Mouse (Mus musculus) cerebellum, adult 11 months (tissue): Measurements from ENCODE around the gene Tbcel.

Experiments used
- DNase-seq: peaks from one replicate; pipeline ENCODE4 v3.0.0; 2022

Tbcel gene

DNA sequence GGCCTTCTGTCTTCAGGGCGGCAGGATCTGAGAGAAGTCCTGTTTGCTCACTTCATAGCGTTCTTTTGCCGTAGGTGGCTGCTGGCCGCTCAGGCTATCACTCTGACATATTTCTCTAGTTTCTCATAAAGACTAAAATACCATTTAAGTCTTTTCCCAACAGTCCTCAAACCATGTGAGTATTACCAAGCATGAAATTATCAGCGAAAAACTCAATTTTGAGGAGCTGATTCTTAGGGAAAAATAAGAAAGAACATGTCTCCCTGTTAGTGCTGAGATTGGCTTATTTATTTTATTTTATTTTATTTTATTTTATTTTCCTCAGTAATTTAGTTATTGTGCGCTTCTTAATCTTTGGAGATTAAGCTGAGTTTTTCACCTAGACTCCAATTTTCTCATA, at the start of gene Tbcel:
TSS of gene Tbcel (minus strand) at position 101 of the 400 bp plus-strand sequence.
- no peak for DNase-seq

DNA sequence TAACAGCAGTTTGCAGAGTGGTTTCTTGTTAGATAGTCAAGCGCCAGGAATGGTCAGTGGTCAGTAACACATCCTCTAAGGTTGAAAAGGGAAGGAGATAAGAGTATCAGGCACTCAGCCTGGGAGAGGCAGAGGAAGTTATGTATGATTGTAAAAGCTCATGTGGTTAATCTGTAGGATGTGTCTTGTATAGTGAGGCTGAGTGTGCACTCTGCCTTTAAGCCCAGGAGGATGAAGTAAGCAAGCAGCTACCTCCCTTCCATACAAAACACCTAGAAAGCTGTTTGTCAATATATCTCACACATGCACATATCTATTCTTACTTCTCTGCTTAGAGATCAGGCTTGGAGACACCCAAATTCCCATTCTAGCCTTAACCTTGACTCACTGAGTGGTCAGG, 47.6 kb upstream of the Tbcel start:
- no peak for DNase-seq

DNA sequence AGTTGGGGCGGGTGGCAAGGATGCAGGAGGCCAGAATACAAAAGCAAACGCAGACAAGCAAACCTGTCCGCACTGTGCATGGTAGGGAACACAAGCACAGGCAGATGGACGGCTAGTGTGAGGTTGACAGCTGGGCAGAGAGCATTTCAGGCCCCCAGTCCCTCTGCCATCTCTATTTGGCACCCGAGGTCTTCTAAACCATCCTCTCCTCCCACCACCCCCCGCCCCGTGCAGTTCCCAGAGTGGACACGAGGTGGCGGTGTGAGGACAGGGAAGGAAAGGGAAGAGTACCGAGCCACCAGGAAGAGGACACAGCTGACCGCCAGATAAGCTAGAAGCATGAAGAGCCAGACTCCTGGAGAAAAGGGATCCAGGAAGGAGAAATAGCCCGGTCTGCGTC, 42.5 kb upstream of the Tbcel start:
- peak; percentile 64 for DNase-seq

DNA sequence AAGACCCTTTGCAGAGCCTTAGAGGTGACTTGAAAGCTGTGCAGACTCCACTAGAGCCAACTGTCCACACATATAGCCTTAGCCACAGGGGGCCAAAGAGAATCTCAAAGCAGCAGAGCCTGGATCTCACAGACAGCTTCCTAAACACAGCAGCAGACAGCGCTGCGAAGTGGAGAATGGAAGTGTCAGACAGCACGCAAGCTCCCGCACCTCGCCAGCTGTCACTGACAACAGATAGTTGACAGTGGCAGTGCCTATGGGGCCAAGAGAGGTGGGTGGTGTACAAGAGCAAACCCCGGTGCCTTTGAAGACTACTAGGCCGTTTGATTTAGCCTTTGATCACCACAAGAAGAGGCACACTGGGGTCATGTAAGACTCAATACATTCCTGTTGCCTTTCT, 41.4 kb upstream of the Tbcel start:
- DNase-seq: no peak

DNA sequence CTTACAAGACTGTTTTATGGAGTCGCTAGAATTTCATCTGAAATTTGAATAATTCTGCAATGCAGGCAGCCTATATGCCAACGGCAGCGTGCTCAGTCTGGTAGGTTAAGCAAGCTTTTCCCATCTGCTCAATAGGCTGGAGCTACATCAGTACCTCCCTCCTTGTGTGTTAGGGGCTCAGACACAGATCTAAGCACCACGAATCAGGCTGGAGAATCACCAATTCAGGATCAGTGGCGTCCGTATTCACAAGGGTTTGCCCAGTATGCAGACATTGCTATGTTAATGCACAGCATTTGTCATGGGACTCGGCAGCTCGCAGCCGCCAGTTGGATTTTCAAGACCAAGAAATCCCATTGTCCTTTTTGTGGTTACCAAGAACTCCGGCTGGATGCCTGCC, 36.9 kb upstream of the Tbcel start:
- DNase-seq: no peak

DNA sequence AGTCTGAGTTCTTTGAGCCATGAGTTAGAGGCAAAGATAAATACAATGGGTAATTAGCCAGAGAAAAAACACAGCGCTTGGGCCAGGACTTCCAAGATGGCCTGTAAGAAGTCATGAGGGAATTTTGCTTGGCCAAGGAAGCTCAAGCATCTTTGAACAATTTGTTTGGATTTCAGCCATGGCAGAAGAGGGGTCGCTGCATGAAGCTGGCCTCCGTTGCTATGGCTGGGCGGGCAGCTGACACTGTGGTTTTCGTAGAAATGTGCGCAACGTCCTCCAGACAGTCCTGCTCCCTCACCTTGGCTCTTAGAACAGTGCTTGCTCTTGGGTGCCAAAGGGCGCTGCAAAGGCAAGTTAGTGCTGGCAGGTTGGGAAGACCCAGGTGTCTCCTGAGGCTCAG, 25.9 kb upstream of the Tbcel start:
- no peak for DNase-seq

DNA sequence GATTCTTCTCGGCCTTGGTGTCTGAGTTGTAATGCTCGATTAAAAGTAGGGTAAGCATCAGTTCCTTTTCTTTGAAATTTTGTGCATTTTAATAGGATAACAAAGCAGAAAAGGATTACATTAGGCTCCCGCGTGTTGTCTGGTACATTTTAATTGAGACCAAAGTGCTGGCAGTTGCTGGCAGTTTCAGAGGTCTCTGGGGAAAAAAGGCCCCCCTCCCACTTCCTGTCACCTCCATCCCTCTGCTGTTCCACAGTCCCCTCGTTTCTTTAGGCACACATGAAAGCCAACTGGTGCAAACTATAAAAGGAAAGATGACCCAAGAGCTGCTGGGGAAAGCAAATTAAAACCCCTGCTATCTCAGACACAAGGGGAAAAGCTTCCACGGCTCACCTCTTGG, 25.4 kb upstream of the Tbcel start:
- no peak for DNase-seq

DNA sequence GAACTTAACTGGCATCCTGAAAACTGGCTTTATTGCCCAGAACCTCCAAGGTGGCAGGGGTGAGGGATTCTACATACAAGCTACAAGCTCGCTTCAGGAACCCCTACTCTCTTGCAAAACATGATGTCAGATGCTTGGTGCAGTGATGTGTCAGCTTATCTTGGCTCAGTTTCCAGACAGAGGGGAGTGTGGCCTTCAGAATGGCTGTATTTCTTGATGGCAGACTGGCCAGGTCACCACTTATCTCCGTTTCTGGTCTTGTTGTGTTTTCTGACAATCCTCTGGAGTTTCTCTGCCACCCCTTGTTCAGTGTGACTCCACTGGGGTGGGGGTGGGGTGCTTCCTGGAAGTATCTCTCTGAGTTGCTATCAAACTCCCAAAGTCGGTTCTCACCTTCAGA, 24.3 kb upstream of the Tbcel start:
- no peak for DNase-seq

DNA sequence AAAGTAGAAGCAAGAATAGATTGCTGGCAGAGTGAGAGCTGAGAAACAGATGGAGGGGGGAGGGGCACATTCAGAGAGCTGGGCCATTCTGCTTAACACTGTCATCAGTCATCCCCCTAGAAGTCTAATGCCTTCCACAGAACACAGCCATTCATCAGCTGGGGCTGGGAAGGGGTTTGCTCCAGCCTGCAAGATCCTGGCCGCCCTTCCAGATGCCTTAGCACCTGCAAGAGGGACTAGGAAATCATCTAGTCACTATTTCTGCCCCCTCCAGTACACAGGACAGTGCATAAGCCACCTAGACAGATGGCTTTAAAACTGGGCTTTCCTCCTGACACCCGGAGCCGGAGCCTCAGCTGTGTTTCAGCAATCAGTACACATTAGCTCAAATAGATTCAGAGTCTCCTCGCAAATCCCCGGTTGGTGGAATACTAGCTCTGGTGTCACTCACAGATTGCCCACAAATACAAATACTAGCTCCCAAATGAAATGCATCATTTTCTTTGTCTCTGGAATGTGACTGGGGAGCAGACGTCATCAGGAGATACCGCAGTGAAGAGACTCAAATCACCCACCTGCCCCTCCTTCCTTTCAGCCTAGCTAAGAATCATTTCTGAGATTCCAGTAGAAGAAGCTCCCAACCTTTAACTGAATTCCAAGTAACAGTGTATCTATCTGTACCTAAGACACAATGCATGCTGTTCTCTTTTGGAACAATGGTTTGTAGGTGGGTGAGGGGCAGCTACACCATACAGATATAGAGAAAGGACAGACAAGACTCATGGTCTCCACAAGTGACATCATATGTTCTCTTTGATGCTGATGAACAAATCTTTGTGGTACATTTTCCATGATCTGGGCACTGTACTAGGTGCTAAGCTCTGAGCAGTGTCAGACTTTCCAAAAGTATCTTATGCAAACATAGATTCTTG, 22.9 kb upstream of the Tbcel start:
- DNase-seq: peak; percentile 18

DNA sequence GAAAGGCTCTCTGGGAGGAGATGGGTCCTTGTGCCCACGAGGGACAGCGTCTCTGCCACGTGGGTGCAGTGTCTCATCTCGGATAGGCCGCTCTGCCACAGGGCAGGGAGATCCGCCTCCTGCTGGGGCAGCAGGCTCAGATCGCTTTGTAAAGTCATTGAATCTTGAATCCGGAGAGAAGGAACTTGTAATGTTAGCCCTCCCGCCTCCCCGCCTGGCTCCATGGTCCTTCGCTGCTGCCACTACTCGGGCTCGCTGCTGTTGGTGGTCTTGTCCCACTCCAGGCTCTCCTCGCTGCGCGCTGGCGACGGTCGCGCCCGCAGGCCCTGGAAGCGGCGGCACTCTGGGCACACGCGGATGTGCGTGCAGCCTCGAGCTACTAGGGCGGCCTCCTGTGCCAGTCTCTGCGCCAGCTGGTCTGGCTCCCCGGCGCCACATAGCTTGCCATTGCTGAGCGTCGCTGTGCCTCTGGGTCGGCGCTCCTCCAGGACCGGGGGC, 13.0 kb upstream of the Tbcel start:
- peak; percentile 40 for DNase-seq

DNA sequence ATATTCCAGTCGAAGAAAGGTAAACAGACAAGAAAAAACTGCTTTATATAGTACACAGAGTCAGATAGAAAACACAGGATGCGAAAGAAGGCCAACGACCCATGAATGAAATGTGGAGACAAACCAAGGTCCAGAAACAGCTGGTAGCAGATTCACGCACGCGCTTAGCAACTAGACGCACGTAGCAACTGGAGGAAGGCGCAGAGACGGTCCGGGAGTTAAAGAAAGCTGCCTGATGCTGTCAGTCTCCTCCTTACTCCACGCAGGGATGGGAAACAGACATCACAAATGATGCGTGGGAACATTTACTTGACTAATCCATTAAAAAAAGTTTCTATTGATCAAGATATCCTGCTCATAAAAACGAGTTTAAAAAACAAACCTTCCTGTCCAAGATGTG, 10.6 kb upstream of the Tbcel start:
- DNase-seq: no peak

DNA sequence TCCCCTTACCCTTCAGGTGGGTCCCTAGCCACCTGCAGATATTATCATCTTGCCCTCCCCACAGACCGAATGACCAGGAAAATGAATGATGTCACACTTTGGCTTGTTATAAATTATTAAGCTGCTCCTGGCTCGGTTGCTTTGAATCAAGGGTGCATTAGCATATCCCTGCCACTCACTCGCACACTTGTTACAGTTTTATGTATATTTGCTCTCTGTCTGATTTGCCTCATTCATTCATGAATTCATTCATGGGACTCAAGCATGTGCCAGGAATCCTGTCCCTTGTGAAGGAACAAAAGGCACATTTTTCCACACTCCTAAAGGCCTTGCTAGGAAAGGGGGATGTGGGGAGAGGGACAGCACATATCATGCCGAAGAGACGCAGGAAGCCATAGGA, 5.5 kb upstream of the Tbcel start:
- DNase-seq: no peak

DNA sequence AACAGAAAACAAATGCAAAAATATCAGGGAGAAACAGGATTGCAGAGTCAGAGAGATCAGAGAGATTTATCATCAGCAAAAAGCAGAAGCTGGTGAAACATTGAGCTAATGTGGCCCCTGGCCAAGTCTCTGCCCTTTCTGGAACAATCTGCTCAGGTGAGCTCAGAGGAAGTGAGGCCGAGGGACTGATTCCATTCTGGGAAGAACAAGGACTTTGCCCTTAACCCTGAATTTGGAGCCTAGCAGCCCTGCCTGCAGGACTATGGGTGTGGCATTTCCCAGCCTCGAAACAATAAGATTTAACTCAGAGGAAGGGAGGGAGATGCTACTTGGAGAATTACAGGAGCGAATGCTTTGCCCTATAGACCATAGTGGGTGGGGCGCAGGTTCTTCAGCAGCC, 4.7 kb upstream of the Tbcel start:
- no peak for DNase-seq

DNA sequence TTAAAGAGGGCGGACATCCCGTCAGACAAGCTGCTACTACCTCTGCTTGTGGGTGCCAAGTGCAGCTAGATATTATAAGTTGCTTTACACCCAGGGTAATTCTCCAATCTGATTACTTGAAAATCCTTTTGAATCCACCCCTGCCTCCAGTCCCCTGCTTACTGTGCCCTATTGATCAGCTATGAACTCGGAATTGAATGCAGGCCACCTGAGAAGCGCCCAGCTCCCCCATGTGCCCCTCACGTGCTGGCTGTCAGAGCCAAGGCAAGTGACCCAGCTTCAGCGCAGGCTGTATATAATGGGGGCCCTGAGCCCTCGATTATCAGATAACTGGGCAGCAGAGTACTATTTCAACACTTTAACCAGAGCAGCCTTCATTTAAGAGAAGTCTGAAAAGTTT, 626 bp upstream of the Tbcel start:
- DNase-seq: no peak

DNA sequence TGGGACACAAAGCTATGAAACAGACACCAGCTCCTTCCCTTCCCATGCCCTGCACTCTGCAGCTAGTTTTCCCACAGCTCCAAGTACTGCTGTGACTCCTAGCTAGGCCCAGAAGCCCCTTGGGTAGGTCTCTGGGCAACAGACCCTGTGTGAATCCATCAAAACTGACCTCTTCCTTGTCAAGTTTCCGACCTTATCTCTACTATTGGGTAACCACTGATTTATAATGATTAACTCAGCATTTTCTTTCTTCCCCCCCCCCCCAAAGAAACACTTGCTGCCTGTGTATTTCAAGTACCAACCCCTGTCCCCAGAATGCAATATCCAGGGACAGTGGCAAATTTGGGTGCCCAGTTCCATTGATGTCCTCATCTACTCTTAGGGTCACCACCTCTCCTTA, 587 bp downstream of the Tbcel start:
- DNase-seq: no peak

DNA sequence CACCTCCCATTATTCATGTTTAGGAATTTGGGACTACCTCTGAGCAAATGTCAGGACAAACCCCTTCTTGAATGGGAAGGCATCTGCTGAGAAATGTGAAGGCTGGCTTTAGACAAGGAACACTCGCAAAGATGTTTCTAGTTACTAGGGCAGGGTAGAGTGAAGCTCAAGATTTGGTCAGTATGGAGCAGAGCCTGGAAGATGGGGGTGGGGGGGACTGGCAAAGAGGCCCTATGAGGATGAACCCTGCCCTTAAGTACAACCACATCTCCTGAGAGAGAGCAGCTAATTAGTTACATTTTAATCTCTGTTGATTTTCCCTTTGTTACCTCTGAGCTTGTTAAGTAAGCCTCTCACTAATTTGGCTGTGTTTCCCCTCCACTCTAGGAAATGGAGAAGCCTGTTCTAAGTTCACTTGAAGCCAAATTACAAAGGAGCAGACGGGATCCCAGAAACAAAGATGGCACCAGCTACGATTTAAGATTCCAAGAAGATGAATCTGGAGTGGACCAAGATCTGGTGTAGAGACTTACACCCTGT, 2.6 kb downstream of the Tbcel start:
- no peak for DNase-seq

DNA sequence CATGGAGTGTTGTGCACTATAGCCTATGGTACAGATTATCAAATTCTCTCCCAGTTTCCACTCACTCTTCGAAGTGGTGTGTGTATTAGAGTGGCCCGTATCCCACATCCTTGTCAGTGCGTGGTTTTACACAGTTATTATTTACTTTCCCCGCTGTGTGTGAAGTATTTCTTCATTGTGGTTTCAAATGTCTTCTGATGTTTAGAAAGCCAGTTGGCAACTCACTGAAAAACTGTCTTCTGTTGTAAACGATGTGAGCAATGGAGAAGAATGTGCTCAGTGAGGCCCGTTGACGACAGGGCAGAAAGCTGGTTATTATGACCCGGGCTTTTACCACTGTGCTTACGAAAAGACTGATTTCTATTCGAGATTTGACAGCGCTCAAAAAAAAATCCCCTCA, 3.0 kb downstream of the Tbcel start:
- DNase-seq: no peak

DNA sequence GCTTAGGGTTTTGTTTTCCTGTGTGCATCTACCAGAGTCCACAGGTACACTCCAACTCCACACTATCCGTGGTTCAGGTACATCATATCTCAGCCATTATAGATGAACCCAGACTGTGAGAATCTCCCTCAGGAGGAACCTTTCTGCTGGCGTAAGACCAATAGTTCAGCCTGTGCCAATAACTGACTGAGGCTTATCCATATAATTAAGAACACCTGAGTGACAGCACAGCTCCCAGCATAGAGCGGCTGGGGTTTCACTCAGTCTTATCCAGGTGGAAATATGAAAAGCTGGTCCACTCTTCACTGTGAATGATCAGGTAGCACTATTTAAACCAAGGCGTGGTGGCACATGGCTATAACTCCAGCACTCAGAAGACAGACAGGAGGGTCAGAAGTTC, 3.9 kb downstream of the Tbcel start:
- DNase-seq: no peak

DNA sequence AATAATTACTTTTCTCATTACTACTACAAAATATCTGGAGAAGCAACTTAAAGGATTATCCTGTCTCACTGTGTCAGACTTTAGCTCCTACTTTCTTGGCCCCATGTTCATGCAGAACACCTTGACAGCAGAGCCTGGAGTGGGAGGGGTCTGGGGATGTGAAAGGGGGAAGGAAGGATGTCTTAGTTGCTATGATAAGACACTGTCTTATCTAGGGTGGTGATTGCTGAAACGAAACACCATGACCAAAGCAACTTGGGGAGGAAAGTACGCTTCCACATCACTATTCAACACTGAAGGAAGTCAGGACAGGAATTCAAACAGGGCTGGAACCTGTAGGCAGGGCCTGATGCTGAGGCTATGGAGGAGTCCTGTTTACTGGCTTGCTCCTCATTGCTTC, 11.3 kb downstream of the Tbcel start:
- no peak for DNase-seq

DNA sequence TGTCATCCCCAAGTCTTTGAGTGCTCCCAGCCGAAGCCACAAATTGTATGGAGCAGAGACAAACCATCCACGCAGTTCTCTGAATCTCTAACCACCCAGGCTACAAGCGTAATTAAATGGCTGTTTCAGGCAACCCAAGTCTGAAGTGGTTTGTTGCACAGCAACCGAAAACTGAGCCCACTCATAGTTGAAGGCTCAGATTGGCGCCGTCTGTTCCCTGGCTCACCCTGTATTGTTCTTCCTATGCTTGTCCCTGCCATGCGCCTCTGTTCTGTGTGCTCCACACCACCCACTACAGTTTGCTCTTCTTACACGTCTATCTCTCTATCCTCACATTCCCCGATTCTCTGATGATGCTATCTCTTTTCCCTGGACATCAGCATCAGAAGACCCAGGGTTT, 15.8 kb downstream of the Tbcel start:
- no peak for DNase-seq

DNA sequence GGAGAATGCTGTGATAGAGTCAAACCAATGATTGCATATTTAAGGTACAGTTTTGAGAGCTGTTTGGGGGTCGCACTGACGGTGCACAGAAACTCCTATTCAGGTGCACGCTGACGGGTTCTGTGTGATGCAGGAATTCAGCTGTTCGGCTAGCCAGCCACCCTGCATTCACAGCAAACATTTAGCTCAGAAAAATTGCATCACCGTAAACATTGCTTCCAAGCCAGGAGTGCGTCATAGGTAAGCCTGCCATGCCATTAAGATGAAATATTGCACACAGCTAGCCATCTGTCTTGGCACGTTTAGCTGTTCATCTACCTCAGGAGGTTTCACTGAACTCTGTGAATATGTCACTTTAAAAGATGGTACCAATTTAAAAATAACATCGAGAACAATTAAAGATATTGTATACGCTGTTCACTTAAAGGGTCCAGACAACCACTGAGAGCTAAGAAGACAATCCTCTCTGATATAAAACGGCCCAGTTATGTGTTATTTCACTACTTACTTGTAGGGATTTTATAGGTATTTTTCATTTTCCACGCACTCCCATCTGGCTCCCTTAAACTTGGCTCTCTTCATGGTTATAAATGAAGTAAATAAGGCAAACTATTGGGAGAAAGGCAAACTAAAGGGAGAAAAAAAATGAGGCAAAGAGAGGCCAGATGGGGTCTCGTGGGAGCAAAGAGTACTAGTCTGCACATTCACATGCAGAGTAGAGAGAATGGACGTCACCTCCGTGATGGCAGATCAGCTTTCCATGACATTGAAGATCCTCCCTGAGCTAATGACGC, 16.8 kb downstream of the Tbcel start:
- no peak for DNase-seq

DNA sequence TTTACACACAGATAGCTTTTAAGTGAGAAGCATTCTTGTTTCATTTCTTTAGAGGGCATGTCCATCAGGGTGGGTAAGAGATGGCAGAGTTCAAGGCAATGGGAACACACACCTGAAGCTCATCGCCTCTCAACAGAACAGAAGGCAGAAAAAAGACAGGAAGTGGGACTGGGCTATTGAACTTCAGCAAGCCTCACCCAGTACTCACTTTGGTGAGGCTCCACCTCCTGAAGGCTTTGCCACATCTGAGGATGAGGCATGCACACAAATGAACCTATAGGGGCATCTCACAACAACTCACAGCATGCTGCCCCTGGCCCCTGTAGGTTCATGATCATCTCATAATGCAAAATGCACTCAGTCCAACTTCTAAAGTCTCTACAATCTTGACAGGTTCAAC, 19.5 kb downstream of the Tbcel start:
- no peak for DNase-seq

DNA sequence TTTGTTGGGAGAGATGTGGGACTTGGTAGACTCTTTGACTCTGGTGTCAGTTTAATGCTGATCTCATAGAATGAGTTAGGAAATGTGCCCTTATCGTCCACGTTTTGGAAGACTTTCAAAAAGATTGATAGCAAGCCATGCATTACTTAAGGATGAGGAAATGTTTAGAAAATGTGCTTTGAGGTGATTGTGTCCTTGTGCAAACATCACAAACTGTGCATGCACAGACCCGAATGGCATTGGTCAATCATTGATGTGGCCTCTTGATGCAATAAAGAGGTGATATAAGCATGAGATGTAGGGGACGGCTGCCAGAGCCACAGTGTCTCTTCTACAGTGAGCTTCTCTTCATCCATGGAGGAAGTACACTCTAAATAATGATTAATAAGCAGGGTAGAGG, 20.7 kb downstream of the Tbcel start:
- no peak for DNase-seq

DNA sequence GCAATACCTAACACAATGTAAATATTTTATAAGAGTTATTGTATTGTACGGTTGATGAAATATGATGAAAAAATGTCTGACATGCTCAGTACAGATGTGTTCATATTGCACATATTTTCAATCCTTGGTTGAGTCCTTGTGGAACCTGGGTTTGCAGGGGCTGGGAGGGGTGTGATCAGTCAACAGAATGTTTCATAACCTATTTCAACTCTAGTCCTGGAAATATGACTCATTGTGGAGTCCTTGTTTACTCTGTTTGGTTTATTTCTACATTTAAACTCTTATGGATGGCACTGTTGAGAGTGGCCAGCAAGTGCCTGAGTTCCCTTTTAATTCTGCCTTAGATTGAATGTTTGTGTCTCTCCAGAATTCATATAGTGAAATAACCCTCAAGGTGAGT, 22.9 kb downstream of the Tbcel start:
- DNase-seq: no peak
